Mouse (Mus musculus) embryonic fibroblast, embryonic 13.5 days (primary cell): Measurements from ENCODE around the gene Scn5a.

Experiments used
- CTCF ChIP-seq: IDR thresholded peaks from 2 replicates; pipeline ENCODE4 v1.5.1; 2011; ENCODE audit warnings: mild to moderate bottlenecking, control low read depth, low read length, moderate library complexity, borderline replicate concordance; ENCODE audit not compliant: insufficient read depth
- POLR2A ChIP-seq: IDR thresholded peaks from 2 replicates; pipeline ENCODE4 v1.6.1; 2011; ENCODE audit warnings: low read depth, mild to moderate bottlenecking, control low read depth, low read length, moderate library complexity

GRCm38 (mm10) chr9:119589592-119589991 lies 10.8 kb upstream of the Scn5a start:
- TF ChIP-seq CTCF (no peak), POLR2A (no peak)
